Mouse (Mus musculus) spleen, adult 2 months (tissue): ENCODE measurements around the gene Chac1.

ENCODE experiments used
- CTCF ChIP-seq: fragments of 200-500 bp; IDR thresholded peaks from 2 replicates; pipeline ENCODE4 v1.5.1; 2011; ENCODE audit warnings: mild to moderate bottlenecking, inconsistent platforms; ENCODE audit not compliant: insufficient read depth, insufficient read length, insufficient replicate concordance; ENCODE audit errors: extremely low read depth
- POLR2A ChIP-seq: fragments of 200-500 bp; IDR thresholded peaks from 2 replicates; pipeline ENCODE4 v1.6.1; 2011; ENCODE audit warnings: low read depth, low read length, inconsistent platforms

GRCm38 (mm10) chr2:119377286-119377685 lies 26.3 kb downstream of the Chac1 start:
- TF ChIP-seq CTCF (no peak), POLR2A (no peak)
